Mouse (Mus musculus): ENCODE results near the gene Tmem221. TPM values are rescaled to one million over a fixed set of nuclear protein-coding genes. Genes with fewer than 3 reads are reported as not detected.

Gene Tmem221
- polyA plus RNA-seq, 1 experiment = 15.9 TPM

GRCm38 (mm10) chr8:71554644-71555043, 4.0 kb downstream of the Tmem221 start:
- peaks cover 3% of the 10 kb centered on the region; the same call in 1 of the 2 replicates for H3K4me1 ChIP-seq (ENCODE audit: control insufficient read depth, insufficient read depth, low read length)
- TF ChIP-seq CTCF (IDR thresholded peaks at IDR 0.05; ENCODE audit: low read depth, low read length) (no peak), POLR2A (IDR thresholded peaks at IDR 0.05; ENCODE audit: borderline replicate concordance, low read depth, low read length) (no peak)
- H3K4me3 ChIP-seq (ENCODE audit: insufficient read depth, low read length) = no peak overlapping the region
- H3K27ac ChIP-seq (ENCODE audit: insufficient read depth, low read depth, low read length) = no peak overlapping the region

- no peak overlapping the region for H3K27ac ChIP-seq (ENCODE audit: insufficient read depth, low read depth, low read length)
- TF ChIP-seq POLR2A (IDR thresholded peaks at IDR 0.05; ENCODE audit: borderline replicate concordance, low read depth, low read length) (no peak), CTCF (IDR thresholded peaks at IDR 0.05; ENCODE audit: low read depth, low read length) (no peak)
- H3K4me3 ChIP-seq (ENCODE audit: insufficient read depth, low read length) = no peak overlapping the region
- peaks cover 3% of the 10 kb centered on the region; the same call in 1 of the 2 replicates for H3K4me1 ChIP-seq (ENCODE audit: control insufficient read depth, insufficient read depth, low read length)
These were observed 4.7 kb downstream of the Tmem221 start for GRCm38 (mm10) chr8:71554001-71554400.

GRCm38 (mm10) chr8:71552770-71553169, 5.9 kb downstream of the Tmem221 start:
- H3K4me3 ChIP-seq (ENCODE audit: insufficient read depth, low read length) = no peak overlapping the region
- no peak for TF ChIP-seq POLR2A (IDR thresholded peaks at IDR 0.05; ENCODE audit: borderline replicate concordance, low read depth, low read length)
- no peak for TF ChIP-seq CTCF (IDR thresholded peaks at IDR 0.05; ENCODE audit: low read depth, low read length)
- no peak overlapping the region for H3K27ac ChIP-seq (ENCODE audit: insufficient read depth, low read depth, low read length)
- H3K4me1 ChIP-seq (ENCODE audit: control insufficient read depth, insufficient read depth, low read length) = no peaks in the 10 kb centered on the region

GRCm38 (mm10) chr8:71550754-71551153, 7.9 kb downstream of the Tmem221 start:
- Histone ChIP-seq H3K4me3 (ENCODE audit: insufficient read depth, low read length) (no peak overlapping the region), H3K27ac (ENCODE audit: insufficient read depth, low read depth, low read length) (no peak overlapping the region), H3K4me1 (ENCODE audit: control insufficient read depth, insufficient read depth, low read length) (no peaks in the 10 kb centered on the region)
- no peak for TF ChIP-seq CTCF (IDR thresholded peaks at IDR 0.05; ENCODE audit: low read depth, low read length)
- TF ChIP-seq POLR2A (IDR thresholded peaks at IDR 0.05; ENCODE audit: borderline replicate concordance, low read depth, low read length) = no peak

- Histone ChIP-seq H3K4me1 (ENCODE audit: control insufficient read depth, insufficient read depth, low read length) (peaks cover 4% of the 10 kb centered on the region), H3K27ac (ENCODE audit: insufficient read depth, low read depth, low read length) (no peak overlapping the region), H3K4me3 (ENCODE audit: insufficient read depth, low read length) (no peak overlapping the region)
- TF ChIP-seq POLR2A (IDR thresholded peaks at IDR 0.05; ENCODE audit: borderline replicate concordance, low read depth, low read length) = no peak
- no peak for TF ChIP-seq CTCF (IDR thresholded peaks at IDR 0.05; ENCODE audit: low read depth, low read length)
These were observed 11.1 kb downstream of the Tmem221 start for GRCm38 (mm10) chr8:71547590-71547989.

- Histone ChIP-seq H3K4me1 (ENCODE audit: control insufficient read depth, insufficient read depth, low read length) (peaks cover 15% of the 10 kb centered on the region), H3K27ac (ENCODE audit: insufficient read depth, low read depth, low read length) (no peak overlapping the region), H3K4me3 (ENCODE audit: insufficient read depth, low read length) (no peak overlapping the region)
- TF ChIP-seq POLR2A (IDR thresholded peaks at IDR 0.05; ENCODE audit: borderline replicate concordance, low read depth, low read length) (no peak), CTCF (IDR thresholded peaks at IDR 0.05; ENCODE audit: low read depth, low read length) (no peak)
These were observed 13.6 kb downstream of the Tmem221 start for GRCm38 (mm10) chr8:71545053-71545452.

GRCm38 (mm10) chr8:71543755-71544154, 14.9 kb downstream of the Tmem221 start:
- TF ChIP-seq CTCF (IDR thresholded peaks at IDR 0.05; ENCODE audit: low read depth, low read length) = no peak
- TF ChIP-seq POLR2A (IDR thresholded peaks at IDR 0.05; ENCODE audit: borderline replicate concordance, low read depth, low read length) = no peak
- Histone ChIP-seq H3K27ac (ENCODE audit: insufficient read depth, low read depth, low read length) (no peak overlapping the region), H3K4me3 (ENCODE audit: insufficient read depth, low read length) (peak overlapping the region; percentile 93), H3K4me1 (ENCODE audit: control insufficient read depth, insufficient read depth, low read length) (peaks cover 15% of the 10 kb centered on the region)

GRCm38 (mm10) chr8:71542632-71543343, 15.9 kb downstream of the Tmem221 start, which contains the start of gene Mvb12a:
Gene Mvb12a, plus strand, starts transcription at chr8:71542922.
- Histone ChIP-seq H3K27ac (ENCODE audit: insufficient read depth, low read depth, low read length) (peak within 1 kb of the TSS; percentile 58), H3K4me3 (ENCODE audit: insufficient read depth, low read length) (peak within 1 kb of the TSS; percentile 93), H3K4me1 (ENCODE audit: control insufficient read depth, insufficient read depth, low read length) (peaks cover 22% of the 10 kb centered on the region)
- TF ChIP-seq POLR2A (IDR thresholded peaks at IDR 0.05; ENCODE audit: borderline replicate concordance, low read depth, low read length) (no peak), CTCF (IDR thresholded peaks at IDR 0.05; ENCODE audit: low read depth, low read length) (no peak)

- TF ChIP-seq CTCF (IDR thresholded peaks at IDR 0.05; ENCODE audit: low read depth, low read length) = no peak
- no peak for TF ChIP-seq POLR2A (IDR thresholded peaks at IDR 0.05; ENCODE audit: borderline replicate concordance, low read depth, low read length)
- peaks cover 38% of the 10 kb centered on the region for H3K4me1 ChIP-seq (ENCODE audit: control insufficient read depth, insufficient read depth, low read length)
- peak within 1 kb of the TSS; percentile 89 for H3K27ac ChIP-seq (ENCODE audit: insufficient read depth, low read depth, low read length)
- H3K4me3 ChIP-seq (ENCODE audit: insufficient read depth, low read length) = peak within 1 kb of the TSS; percentile 98
These were observed 21.4 kb downstream of the Tmem221 start, which contains the start of gene Bst2 for GRCm38 (mm10) chr8:71537028-71537867. Gene Bst2, minus strand, starts transcription at chr8:71537456.

- Histone ChIP-seq H3K27ac (ENCODE audit: insufficient read depth, low read depth, low read length) (no peak overlapping the region), H3K4me1 (ENCODE audit: control insufficient read depth, insufficient read depth, low read length) (peaks cover 33% of the 10 kb centered on the region), H3K4me3 (ENCODE audit: insufficient read depth, low read length) (peak overlapping the region; percentile 98)
- TF ChIP-seq CTCF (IDR thresholded peaks at IDR 0.05; ENCODE audit: low read depth, low read length) (no peak), POLR2A (IDR thresholded peaks at IDR 0.05; ENCODE audit: borderline replicate concordance, low read depth, low read length) (no peak)
These were observed 23.0 kb downstream of the Tmem221 start for GRCm38 (mm10) chr8:71535663-71536062.
